Mouse (Mus musculus) limb, embryonic 14.5 days (tissue): ENCODE measurements around the gene Gp1bb. TPM values are rescaled to one million over a fixed set of nuclear protein-coding genes. Genes with fewer than 3 reads are reported as not detected.

Experiments used
- ATAC-seq: fragments of 200-750 bp; cut with Nextera tagmentation; 2 replicates; pipeline ENCODE4 v1.8.0; 2017; ENCODE audit warnings: low read depth, moderate number of reproducible peaks, moderate TSS enrichment; ENCODE audit not compliant: low FRiP score
- DNase-seq: peaks from one replicate; pipeline ENCODE4 v3.0.0-alpha.2; 2015; ENCODE audit warnings: low spot score
- H3K27ac ChIP-seq: fragments of 300-500 bp; sonication (generic); replicated peaks from 2 replicates; pipeline ENCODE4 v1.5.1; 2014; ENCODE audit warnings: low read depth, mild to moderate bottlenecking, low read length, moderate library complexity, mixed read lengths
- H3K27me3 ChIP-seq: fragments of 300-500 bp; sonication (generic); 2 replicates; pipeline ENCODE4 v1.6.1; 2014; ENCODE audit warnings: low read length, mixed read lengths; ENCODE audit not compliant: control insufficient read depth, insufficient read depth
- H3K36me3 ChIP-seq: fragments of 300-500 bp; sonication (generic); 2 replicates; pipeline ENCODE4 v1.6.1; 2014; ENCODE audit warnings: mild to moderate bottlenecking, low read length, moderate library complexity, mixed read lengths; ENCODE audit not compliant: control insufficient read depth, insufficient read depth
- H3K4me1 ChIP-seq: fragments of 300-500 bp; sonication (generic); 2 replicates; pipeline ENCODE4 v1.6.1; 2014; ENCODE audit warnings: antibody characterized with exemption, low read length, mixed read lengths; ENCODE audit not compliant: control insufficient read depth, insufficient read depth
- H3K4me2 ChIP-seq: fragments of 300-500 bp; sonication (generic); replicated peaks from 2 replicates; pipeline ENCODE4 v1.6.1; 2014; ENCODE audit warnings: low read depth, mild to moderate bottlenecking, low read length, moderate library complexity; ENCODE audit not compliant: severe bottlenecking
- H3K4me3 ChIP-seq: fragments of 300-500 bp; sonication (generic); replicated peaks from 2 replicates; pipeline ENCODE4 v1.5.1; 2014; ENCODE audit warnings: low read length
- H3K9ac ChIP-seq: fragments of 300-500 bp; sonication (generic); 2 replicates; pipeline ENCODE4 v1.6.1; 2014; ENCODE audit warnings: mild to moderate bottlenecking, low read depth, low read length, moderate library complexity; ENCODE audit not compliant: severe bottlenecking
- H3K9me3 ChIP-seq: fragments of 300-500 bp; sonication (generic); 2 replicates; pipeline ENCODE4 v1.6.1; 2016; ENCODE audit warnings: low read length; ENCODE audit not compliant: control insufficient read depth
- POLR2A ChIP-seq: fragments of 200-500 bp; IDR thresholded peaks from 2 replicates; pipeline ENCODE4 v1.8.0; 2012; ENCODE audit warnings: inconsistent platforms, mild to moderate bottlenecking, moderate library complexity, borderline replicate concordance; ENCODE audit not compliant: insufficient read depth, insufficient read length; ENCODE audit errors: extremely low read depth
- WGBS: fragments of 180-500 bp; shearing (Covaris S2); extraction: QIAGEN DNeasy Blood & Tissue Kit; methylation state at CpG from one replicate; pipeline ENCODE4 v1.1.7; 2014; 5-methylcytosine and 5-hydroxymethylcytosine counted together
- polyA plus RNA-seq, 2 experiments: library from polyadenylated mRNA; depleted of rRNA in 1 of 2; stranded (reverse) in 1 of 2; unstranded in 1 of 2; fragments of >200 nt; fragmentation: Nextera tagmentation in 1 of 2; extraction: Ambion mirVana in 1 of 2; gene quantifications; 2 replicates each; pipeline versions ENCODE4 v1.2.1 to v1.2.3; 2012 to 2014

Gene Gp1bb
- polyA plus RNA-seq, 2 experiments, result 3.0 to 4.3 TPM

GRCm38 (mm10) chr16:18601447-18601846 is 20.8 kb downstream of the Gp1bb start:
- ATAC-seq, result no peak
- WGBS, result 65% methylated on average over 7 of the region's 7 CpGs
- Histone ChIP-seq H3K4me2 (no peak overlapping the region), H3K36me3 (no peaks in the 10 kb centered on the region), H3K9me3 (no peaks in the 10 kb centered on the region), H3K27ac (no peak overlapping the region), H3K4me3 (no peak overlapping the region), H3K9ac (no peak overlapping the region), H3K4me1 (peaks cover 11% of the 10 kb centered on the region; the same call in 1 of the 2 replicates), H3K27me3 (no peaks in the 10 kb centered on the region)
- no peak for TF ChIP-seq POLR2A
- DNase-seq, result no peak

DNA sequence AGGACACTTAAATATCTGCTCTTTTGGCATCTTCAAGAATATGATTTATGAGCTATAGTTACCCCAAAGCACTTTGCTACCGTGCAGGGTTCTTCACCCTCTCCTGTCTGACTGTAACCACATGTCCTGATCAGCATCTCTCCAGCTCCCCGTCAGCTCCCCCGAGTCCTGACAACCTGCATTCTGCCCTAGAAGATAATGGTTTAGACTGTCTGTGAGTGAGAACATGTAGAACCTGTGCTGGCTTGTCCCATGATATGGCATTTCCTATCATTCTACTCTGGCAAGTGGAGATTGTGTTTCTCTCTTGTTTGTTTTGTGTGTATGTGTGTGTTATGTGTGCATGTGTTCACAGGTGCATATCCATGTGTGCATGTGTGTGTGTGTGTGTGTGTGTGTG is 24.2 kb downstream of the Gp1bb start:
- no peaks in the 10 kb centered on the region for H3K9me3 ChIP-seq
- H3K27ac ChIP-seq, result no peak overlapping the region
- no peak for ATAC-seq
- no peak overlapping the region for H3K4me2 ChIP-seq
- no peak overlapping the region for H3K4me3 ChIP-seq
- H3K27me3 ChIP-seq, result peaks cover 10% of the 10 kb centered on the region; the same call in 1 of the 2 replicates
- no peak for DNase-seq
- H3K4me1 ChIP-seq, result no peaks in the 10 kb centered on the region
- no peak for TF ChIP-seq POLR2A
- H3K9ac ChIP-seq, result no peak overlapping the region
- no peaks in the 10 kb centered on the region for H3K36me3 ChIP-seq
- WGBS, result 63% methylated on average over 3 of the region's 3 CpGs

- DNase-seq (no peak), ATAC-seq (peak; percentile 59)
- WGBS, result 38% methylated on average over 5 of the region's 5 CpGs
- peaks cover 5% of the 10 kb centered on the region; the same call in 1 of the 2 replicates for H3K4me1 ChIP-seq
- no peak overlapping the region for H3K4me3 ChIP-seq
- H3K9ac ChIP-seq, result no peak overlapping the region
- no peak overlapping the region for H3K27ac ChIP-seq
- TF ChIP-seq POLR2A, result no peak
- peaks cover 23% of the 10 kb centered on the region for H3K27me3 ChIP-seq
- no peaks in the 10 kb centered on the region for H3K36me3 ChIP-seq
- H3K9me3 ChIP-seq, result no peaks in the 10 kb centered on the region
- H3K4me2 ChIP-seq, result no peak overlapping the region
These were observed 25.9 kb downstream of the Gp1bb start for GRCm38 (mm10) chr16:18596255-18596654.

GRCm38 (mm10) chr16:18593930-18594329 is 28.3 kb downstream of the Gp1bb start:
- WGBS, result 80% methylated on average over 2 of the region's 2 CpGs
- Histone ChIP-seq H3K27me3 (peaks cover 47% of the 10 kb centered on the region), H3K4me3 (no peak overlapping the region), H3K9ac (no peak overlapping the region), H3K36me3 (no peaks in the 10 kb centered on the region), H3K4me2 (no peak overlapping the region), H3K4me1 (peaks cover 8% of the 10 kb centered on the region), H3K9me3 (no peaks in the 10 kb centered on the region), H3K27ac (no peak overlapping the region)
- no peak for TF ChIP-seq POLR2A
- no peak for DNase-seq
- ATAC-seq, result no peak

DNA sequence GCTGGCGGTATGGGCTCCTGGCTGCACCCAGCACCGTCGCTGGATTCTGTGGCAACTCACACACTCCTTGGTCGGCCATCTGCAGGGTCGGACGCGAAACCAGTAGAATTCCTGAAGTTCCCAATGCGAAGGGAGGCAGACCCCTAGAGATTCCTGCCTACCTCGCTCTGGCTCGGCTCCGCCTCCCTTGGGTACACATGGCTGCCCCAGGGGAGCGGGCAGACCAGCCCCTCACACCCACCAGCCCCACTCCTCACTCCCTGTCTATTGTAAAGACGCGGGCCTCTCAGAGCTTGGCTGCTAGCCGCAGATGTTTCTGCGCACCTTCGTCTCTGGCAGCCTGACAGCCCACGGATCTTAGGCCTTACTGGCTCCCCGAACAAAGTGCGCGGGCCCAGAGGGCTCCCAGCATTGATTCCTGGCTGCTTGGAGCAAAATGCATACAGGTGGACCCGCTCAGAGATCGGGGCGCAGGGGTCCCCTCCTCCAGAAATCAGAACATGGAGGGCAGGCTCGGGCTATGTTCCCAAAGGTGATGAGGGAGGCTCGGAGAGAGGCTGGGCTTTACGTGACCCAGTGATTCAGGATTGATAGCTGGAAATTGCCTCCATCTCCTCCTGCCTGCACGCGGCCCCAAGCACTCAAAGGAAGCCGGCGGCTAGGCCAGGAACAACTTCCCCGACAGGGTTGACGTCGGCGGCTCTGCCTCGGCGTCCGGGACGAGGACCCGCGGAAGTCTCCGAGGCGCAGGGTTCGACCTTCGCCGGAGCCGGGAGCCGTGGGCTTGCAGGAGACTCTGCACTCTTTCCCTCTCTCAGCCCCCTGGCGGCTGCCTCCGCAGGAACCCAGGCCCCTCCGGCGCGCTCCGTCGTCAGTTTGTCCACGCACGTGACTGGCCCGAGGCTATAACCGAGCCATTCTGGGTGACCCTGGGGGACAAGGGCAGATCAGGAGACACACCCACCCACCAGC is 30.9 kb downstream of the Gp1bb start:
- WGBS, result 5% methylated on average over 57 of the region's 59 CpGs
- Histone ChIP-seq H3K4me3 (peak overlapping the region; percentile 32), H3K9me3 (no peaks in the 10 kb centered on the region), H3K4me2 (peak overlapping the region; percentile 41), H3K36me3 (no peaks in the 10 kb centered on the region), H3K9ac (peak overlapping the region; percentile 34; the same call in 1 of the 2 replicates), H3K4me1 (peaks cover 14% of the 10 kb centered on the region), H3K27ac (no peak overlapping the region), H3K27me3 (peaks cover 71% of the 10 kb centered on the region)
- DNase-seq (no peak), ATAC-seq (peak; percentile 25; the same call in 1 of the 2 replicates)
- TF ChIP-seq POLR2A, result no peak
